Mouse (Mus musculus) cerebellum, adult (tissue): ENCODE measurements at regions not wholly inside any gene's neighbourhood (a gene's known extent, or its start where the extent isn't known, plus 50 kb on each side); places are given as distances from the start of the nearest gene placed in this dataset.

Experiments used
- ATAC-seq: cut with Nextera tagmentation; 2 replicates; pipeline ENCODE4 v1.9.2; 2017; ENCODE audit warnings: mild to moderate bottlenecking, moderate library complexity, mixed read lengths; ENCODE audit not compliant: insufficient number of reproducible peaks, low FRiP score, low TSS enrichment

DNA sequence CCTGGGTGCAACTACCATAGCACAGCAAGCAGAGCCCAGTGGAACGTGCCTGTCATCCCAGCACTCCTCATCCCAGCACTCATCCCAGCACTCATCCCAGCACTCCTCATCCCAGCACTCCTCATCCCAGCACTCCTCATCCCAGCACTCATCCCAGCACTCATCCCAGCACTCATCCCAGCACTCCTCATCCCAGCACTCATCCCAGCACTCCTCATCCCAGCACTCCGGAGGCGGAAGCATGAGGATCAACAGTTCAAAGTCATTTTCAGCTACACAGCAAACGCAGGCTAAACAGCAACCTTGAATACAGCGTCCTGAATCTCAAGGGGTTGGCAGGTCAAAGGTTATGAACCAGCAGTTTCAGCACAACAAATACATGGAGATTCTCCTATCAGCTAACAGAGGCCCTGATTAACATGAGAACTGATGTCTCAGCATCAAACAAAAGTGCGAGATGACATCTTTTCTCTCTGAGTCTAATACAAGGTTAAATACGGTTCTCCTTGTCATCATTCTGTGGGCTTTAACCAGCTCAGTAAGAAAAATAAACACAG lies 211.8 kb downstream of the Pdcd6ip start:
- ATAC-seq, result no peak

DNA sequence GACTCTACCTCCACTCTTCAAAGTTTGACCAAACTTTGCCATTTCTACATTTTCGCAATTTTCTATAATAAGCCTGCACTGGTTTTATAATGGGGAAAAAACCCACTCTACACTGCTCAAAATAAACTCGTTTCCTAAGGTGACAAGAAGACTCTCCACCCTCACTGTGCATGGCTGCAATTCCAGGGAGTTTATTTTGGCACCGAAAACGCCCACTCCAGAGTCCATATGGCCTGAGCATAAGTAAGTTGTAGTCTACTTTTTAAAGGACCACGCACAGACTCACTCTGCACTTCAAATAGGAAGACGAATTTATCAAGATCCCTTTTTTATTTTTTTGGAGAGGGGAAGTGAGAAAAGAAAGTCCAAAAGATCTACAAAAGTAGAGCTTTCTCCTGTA lies 219.4 kb downstream of the Pdcd6ip start:
- no peak for ATAC-seq

DNA sequence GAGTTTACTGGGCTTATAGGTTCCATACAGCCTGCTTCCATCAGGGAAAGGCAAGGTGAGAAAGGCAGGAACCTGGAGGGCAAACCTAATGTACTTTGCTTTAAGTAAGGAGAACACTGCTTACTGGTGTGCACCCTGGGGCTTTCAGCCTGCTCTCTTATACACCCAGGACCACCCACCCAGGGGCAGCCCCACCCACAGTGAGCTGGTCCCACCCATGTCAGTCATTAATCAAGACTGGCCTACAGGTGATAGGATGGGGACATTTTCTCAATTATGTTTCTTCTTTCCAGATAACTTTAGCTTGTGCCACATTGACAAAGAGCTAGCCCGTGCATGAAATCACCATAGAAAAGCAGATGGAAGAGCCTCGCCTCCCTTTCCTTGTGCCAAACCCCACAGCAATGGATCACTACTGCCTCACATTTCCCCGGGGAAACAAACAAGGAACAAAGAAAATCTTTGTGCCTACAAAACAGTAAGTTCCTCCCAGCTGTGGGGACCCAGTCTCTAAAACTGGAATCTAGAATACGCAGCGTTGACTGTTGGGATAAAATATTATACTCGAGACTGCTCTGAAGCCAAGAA lies 221.5 kb downstream of the Pdcd6ip start:
- no peak for ATAC-seq

DNA sequence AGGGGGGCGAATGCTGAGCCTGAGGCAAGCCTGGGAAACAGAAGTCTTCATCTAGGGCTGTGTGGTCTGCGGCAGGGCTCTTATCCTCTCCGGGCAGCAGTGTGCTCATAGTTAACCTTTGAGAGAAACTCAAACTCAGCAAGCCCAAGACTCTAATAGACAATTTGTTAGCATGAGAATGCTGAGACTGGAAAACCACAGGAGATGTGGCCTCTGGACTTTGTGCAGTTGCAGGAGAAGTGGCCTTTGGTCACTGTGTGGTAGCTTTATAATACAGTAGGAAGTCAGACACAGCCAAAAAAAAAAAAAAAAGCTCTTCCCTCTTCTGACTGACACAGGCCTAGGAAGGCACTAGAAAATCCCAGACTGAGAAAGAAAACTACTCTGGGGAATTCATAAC lies 228.2 kb downstream of the Pdcd6ip start:
- ATAC-seq, result no peak

- ATAC-seq, result no peak
Measured at GRCm38 (mm10) chr9:113478761-113479265, 229.2 kb downstream of the Pdcd6ip start.

DNA sequence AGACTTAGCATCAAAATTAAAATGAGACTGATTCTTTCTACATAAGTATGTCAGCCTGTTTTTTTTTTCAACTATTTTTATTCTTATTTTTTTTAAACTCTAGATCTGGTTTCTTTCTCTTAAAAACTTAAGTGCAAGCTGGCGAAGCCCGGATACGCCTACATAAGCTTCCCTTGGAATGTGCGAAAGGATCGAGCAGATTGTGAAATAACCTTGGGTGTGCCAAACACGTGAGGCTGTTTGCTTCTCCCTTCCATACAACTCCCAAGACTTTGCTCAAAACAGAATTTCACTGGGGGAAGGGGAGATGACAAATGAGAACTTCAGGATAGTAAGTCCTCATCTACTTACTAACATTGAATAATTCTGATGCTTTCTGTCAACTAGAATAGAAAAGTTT lies 236.3 kb downstream of the Pdcd6ip start:
- no peak for ATAC-seq

GRCm38 (mm10) chr9:113462888-113463287 lies 245.2 kb downstream of the Pdcd6ip start:
- ATAC-seq, result no peak

- no peak for ATAC-seq
Measured at GRCm38 (mm10) chr9:113462267-113462887, 245.7 kb downstream of the Pdcd6ip start.

DNA sequence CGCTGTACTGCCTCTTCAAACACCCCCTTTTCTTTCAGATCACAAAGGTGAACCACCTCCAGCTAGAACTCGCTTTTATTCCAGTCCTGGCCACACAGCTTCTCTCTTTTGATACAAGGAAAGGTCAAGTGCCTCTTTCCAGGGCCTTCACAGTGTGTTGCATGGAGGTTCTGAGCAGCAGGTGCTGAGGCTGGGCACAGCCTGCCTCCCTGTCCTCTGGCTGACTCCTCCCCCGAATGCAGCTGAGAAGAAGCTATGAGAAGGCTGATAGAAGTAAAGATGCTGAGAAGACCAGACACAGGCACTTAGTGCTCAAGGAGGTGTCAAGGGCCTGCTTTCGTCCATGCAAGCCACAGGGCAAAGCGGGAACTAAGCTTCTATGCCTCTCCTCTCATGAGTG lies 248.2 kb downstream of the Pdcd6ip start:
- no peak for ATAC-seq

- ATAC-seq, result no peak
Measured at GRCm38 (mm10) chr9:113459221-113459620, 248.8 kb downstream of the Pdcd6ip start.

DNA sequence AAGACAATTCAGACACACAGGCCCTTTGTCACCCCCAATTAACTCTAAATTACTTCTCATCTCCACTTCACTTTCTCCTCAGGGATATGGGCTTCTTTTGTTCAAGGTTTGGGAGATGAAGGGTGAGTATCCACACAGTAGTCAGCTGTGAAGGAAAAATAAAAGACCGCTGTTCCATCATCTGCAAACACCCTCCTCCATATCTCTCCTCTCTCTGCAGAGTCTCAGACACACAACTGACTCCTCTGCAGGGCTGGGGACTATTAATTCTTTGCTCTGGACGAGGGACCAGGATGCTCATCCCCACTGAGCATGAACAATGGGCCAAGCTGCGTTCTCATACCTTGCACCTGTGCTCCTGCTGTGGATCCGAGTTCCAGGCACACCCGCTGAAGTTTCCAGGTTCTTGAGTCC lies 249.3 kb downstream of the Pdcd6ip start:
- ATAC-seq, result no peak

- no peak for ATAC-seq
Measured at GRCm38 (mm10) chr9:113457169-113457850, 250.7 kb downstream of the Pdcd6ip start.

DNA sequence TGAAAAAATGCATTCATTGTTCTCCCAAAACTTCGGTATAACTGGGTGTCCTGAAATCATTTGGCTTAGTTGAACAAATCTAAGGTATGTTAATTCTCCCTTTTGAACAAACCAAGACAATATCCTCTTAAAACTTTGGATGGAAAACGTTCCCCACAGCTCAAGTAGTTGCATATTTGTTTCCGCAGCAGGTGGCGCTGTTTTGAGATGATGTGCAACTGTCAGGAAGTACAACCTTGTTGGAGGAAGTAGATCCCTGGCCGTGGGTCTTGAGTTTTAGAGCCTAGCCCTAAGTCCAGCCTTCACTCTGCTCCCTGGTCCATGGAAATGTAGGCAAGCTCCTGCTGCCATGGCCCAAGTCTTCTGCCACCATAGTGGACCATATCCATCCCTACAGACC lies 252.5 kb downstream of the Pdcd6ip start:
- ATAC-seq, result no peak

DNA sequence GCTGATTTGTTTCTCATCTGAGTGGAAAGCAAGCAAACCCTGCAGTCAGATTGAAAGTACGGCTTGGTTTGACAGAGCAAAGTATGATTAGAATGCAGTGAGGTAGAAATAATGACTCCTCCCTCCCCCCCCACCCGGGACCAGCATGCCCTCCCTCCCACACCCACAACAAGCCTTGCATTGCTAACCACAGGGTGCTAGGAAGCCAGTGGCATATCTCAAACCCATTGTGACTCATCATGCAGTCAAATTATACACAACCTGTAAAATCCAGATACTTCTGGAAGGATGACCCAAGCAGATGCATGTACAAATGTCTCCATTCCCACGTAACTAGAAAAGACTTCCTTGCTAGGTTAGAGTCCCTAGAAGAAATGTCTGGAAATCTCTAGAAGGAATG lies 254.8 kb downstream of the Pdcd6ip start:
- no peak for ATAC-seq

DNA sequence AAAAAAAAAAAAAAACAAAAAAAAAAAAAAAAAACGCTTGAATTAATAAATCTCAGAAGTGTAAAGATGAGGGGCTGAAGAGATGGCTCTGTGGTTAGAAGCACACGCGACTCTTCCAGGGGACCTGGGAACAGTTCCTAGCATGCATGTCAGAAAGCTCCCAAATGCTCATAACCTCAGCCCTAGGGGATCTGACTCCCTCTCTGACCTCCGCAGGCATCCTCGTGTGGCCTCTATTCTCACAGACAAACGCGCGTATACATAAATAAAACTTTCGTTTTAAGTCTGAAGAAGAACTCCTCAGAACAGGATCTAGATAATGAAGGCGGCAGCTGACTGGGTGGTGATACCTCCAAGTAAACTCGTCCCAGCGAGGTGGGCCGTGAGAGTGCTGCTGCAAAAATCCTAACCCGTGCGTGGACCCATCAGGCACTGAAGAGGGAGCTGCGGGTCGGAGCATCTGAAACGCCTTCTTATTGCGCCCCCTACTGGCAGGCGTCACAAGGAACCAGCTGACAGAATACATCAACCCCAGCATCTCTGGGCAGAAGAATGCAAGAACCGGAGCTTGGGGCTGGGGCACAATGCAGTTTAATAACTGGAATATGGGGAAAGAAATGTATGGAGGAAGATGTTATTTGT lies 266.2 kb downstream of the Pdcd6ip start:
- peak; percentile 87 for ATAC-seq

GRCm38 (mm10) chr9:113438394-113438793 lies 269.7 kb downstream of the Pdcd6ip start:
- ATAC-seq, result no peak

- no peak for ATAC-seq
Measured at GRCm38 (mm10) chr9:113435921-113436320, 272.1 kb downstream of the Pdcd6ip start.

DNA sequence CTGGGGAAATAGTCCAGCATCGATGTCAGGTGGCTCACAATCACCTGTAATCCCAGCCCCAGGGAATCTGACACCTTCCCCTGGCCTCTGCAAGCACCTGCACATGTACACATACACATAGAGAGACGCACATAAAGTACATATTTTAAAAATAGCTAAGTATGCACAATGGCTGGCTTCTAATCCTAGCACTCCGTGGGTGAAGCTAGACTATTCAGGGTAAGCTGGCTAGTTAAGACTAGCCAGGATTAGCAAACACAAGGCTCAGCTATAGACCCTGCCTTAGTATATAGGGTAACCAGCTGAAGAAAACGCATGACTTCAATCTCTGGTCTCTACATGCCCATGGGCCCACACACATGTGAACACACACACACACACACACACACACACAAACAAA lies 274.6 kb downstream of the Pdcd6ip start:
- ATAC-seq, result no peak

GRCm38 (mm10) chr9:113432601-113433179 lies 275.4 kb downstream of the Pdcd6ip start:
- ATAC-seq, result peak; percentile 75; the same call in 1 of the 2 replicates

DNA sequence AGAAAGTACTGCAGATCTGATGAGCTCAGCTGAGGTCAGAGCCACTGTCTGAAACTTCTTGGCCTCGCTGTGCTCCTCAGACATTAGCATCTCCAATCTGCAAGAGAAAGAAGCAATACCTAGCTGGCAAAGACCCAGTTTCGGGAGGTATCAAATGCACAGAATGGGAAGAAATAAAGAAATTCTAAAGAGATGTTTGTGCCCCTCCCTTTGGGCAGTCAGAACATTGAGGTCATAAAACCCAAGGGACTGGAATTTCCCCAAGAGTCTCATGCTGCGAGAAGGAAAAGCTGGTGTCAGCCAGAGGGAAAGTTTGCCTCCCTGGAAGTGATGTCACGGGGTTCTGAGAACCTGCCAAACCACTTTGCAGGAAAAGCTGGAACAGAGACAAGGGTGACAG lies 277.6 kb downstream of the Pdcd6ip start:
- no peak for ATAC-seq

DNA sequence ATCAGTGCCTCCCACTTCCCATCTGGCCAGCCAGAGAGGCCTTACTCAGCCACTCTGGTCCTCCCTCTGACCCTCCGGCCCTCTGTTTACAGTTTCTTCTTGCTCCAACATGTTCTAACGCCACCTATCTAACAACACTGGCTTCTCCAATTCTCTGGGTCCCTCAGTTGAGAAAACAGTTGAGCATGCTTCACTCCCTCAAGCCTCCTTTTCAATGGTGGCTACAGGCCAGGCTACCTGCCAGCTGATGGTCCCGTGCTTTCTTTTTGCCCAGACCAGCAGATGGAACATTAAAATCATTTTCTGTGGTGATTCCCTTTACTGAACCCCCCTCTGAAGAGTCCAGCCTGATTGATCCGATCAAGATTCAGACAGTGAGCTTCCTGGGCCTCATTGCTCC lies 280.8 kb downstream of the Pdcd6ip start:
- no peak for ATAC-seq
